Mouse (Mus musculus) heart, postnatal 10 days (tissue): ENCODE results near the gene Gzmg. TPM values are rescaled to one million over a fixed set of nuclear protein-coding genes. Genes with fewer than 3 reads are reported as not detected.

Experiments used
- total RNA-seq, 2 experiments: library from RNA; stranded (reverse); gene quantifications; 2 replicates each; pipeline ENCODE4 v1.2.3; 2021

Gzmg gene
- total RNA-seq, 2 experiments from 2014 or later: not detected

Other genes with a start within 250 kb of the Gzmg start
- 1 to 10 TPM; 5.2 to 6.8 TPM for gene Cma1, start 214.9 kb downstream of the Gzmg start, total RNA-seq
- under 1 TPM in 1 of 2 experiments, not detected in 1; 0.53 TPM for gene Cma2, start 208.6 kb downstream of the Gzmg start, total RNA-seq
- not detected for gene Mcpt1, start 141.6 kb downstream of the Gzmg start, total RNA-seq
- not detected for gene Mcpt9, start 129.1 kb downstream of the Gzmg start, total RNA-seq
- under 1 TPM; 0.50 to 0.67 TPM for gene Mcpt2, start 117.5 kb downstream of the Gzmg start, total RNA-seq
- gene Mcpt4, start 97.3 kb downstream of the Gzmg start, total RNA-seq: 1 to 10 TPM; 4.2 to 4.3 TPM
- not detected for gene Mcpt8, start 74.3 kb downstream of the Gzmg start, total RNA-seq
- not detected for gene Ctsg, start 57.0 kb downstream of the Gzmg start, total RNA-seq
- gene Gzme, start 39.0 kb downstream of the Gzmg start, total RNA-seq: not detected
- gene Gzmd, start 27.0 kb downstream of the Gzmg start, total RNA-seq: not detected
- gene Gzmn, start 15.0 kb upstream of the Gzmg start, total RNA-seq: not detected
- not detected for gene Gzmf, start 51.8 kb upstream of the Gzmg start, total RNA-seq
- not detected for gene Gzmc, start 75.1 kb upstream of the Gzmg start, total RNA-seq
- gene Gzmb, start 102.7 kb upstream of the Gzmg start, total RNA-seq: not detected
- gene Atp12a, start 205.5 kb upstream of the Gzmg start, total RNA-seq: not detected
- gene Rnf17, start 243.0 kb upstream of the Gzmg start, total RNA-seq: 1 to 10 TPM in 1 of 2 experiments, under 1 TPM in 1; 0.82 to 1.0 TPM